Mouse (Mus musculus) MEL (cell line): ENCODE measurements around the gene Endov. TPM values are rescaled to one million over a fixed set of nuclear protein-coding genes. Genes with fewer than 3 reads are reported as not detected.
A peak's percentile ranks its signal among the peaks of the same experiment; 100 is the strongest.

ENCODE experiments used
- DNase-seq: peaks from one replicate; pipeline ENCODE4 v3.0.0; 2011; ENCODE audit warnings: low read depth, low spot score
- H3K27ac ChIP-seq: 2 replicates; pipeline ENCODE4 v1.5.1; 2012; ENCODE audit warnings: low read depth, mild to moderate bottlenecking, control low read depth, low read length, moderate library complexity; ENCODE audit not compliant: control insufficient read depth
- H3K27me3 ChIP-seq, 2 experiments: fragments of 150-350 bp in 1 of 2; sonication (generic) in 1 of 2; 2 replicates each; pipeline ENCODE4 v1.6.1; 2012; ENCODE audit warnings: low read length in 2 of 2, mild to moderate bottlenecking in 2 of 2, improper control_type of control experiment in 1 of 2, moderate library complexity in 1 of 2; ENCODE audit not compliant: insufficient read depth in 2 of 2, control insufficient read depth in 1 of 2
- H3K36me3 ChIP-seq, 2 experiments: 2 replicates each; pipeline ENCODE4 v1.6.1; 2012 to 2014; ENCODE audit warnings: low read length in 2 of 2, improper control_type of control experiment in 1 of 2, inconsistent platforms in 1 of 2, mild to moderate bottlenecking in 1 of 2; ENCODE audit not compliant: insufficient read depth in 2 of 2, control insufficient read depth in 1 of 2
- H3K4me1 ChIP-seq, 2 experiments: fragments of 150-350 bp in 1 of 2; sonication (generic) in 1 of 2; 2 replicates each; pipeline ENCODE4 v1.6.1; 2012; ENCODE audit warnings: low read length in 2 of 2, improper control_type of control experiment in 1 of 2, mild to moderate bottlenecking in 1 of 2; ENCODE audit not compliant: insufficient read depth in 2 of 2, control insufficient read depth in 1 of 2
- H3K4me3 ChIP-seq, 2 experiments: fragments of 150-350 bp in 1 of 2; sonication (generic) in 1 of 2; 2 replicates each; pipeline ENCODE4 v1.5.1; 2012; ENCODE audit warnings: low read depth in 2 of 2, low read length in 2 of 2, mild to moderate bottlenecking in 2 of 2, moderate library complexity in 2 of 2, control low read depth in 1 of 2, improper control_type of control experiment in 1 of 2; ENCODE audit not compliant: control insufficient read depth in 1 of 2, insufficient read depth in 1 of 2
- H3K79me2 ChIP-seq: 2 replicates; pipeline ENCODE4 v1.6.1; 2012; ENCODE audit warnings: mild to moderate bottlenecking, low read length, moderate library complexity; ENCODE audit not compliant: control insufficient read depth, poor library complexity, insufficient read depth
- H3K9ac ChIP-seq: 2 replicates; pipeline ENCODE4 v1.6.1; 2012; ENCODE audit warnings: low read depth, mild to moderate bottlenecking, control low read depth, low read length, moderate library complexity; ENCODE audit not compliant: control insufficient read depth, poor library complexity, severe bottlenecking
- H3K9me3 ChIP-seq: fragments of 150-350 bp; sonication (generic); replicated peaks from 2 replicates; pipeline ENCODE4 v1.6.1; 2012; ENCODE audit warnings: mild to moderate bottlenecking, low read length, improper control_type of control experiment, moderate library complexity; ENCODE audit not compliant: insufficient read depth
- E2F4 ChIP-seq: IDR thresholded peaks from 2 replicates; pipeline ENCODE4 v1.6.1; 2011; ENCODE audit warnings: low read depth, low read length, improper control_type of control experiment, borderline replicate concordance
- ETS1 ChIP-seq: IDR thresholded peaks from 2 replicates; pipeline ENCODE4 v1.6.1; 2012; ENCODE audit warnings: low read depth, mild to moderate bottlenecking, inconsistent platforms, low read length, improper control_type of control experiment, moderate library complexity
- GATA1 ChIP-seq: IDR thresholded peaks from 2 replicates; pipeline ENCODE4 v1.6.1; 2011; ENCODE audit warnings: low read depth, low read length, improper control_type of control experiment
- HCFC1 ChIP-seq: IDR thresholded peaks from 2 replicates; pipeline ENCODE4 v1.6.1; 2012; ENCODE audit warnings: low read depth, mild to moderate bottlenecking, inconsistent platforms, low read length, improper control_type of control experiment, moderate library complexity
- JUND ChIP-seq: IDR thresholded peaks from 2 replicates; pipeline ENCODE4 v1.6.1; 2011; ENCODE audit warnings: low read depth, mild to moderate bottlenecking, improper control_type of control experiment, low read length
- MAZ ChIP-seq: IDR thresholded peaks from 2 replicates; pipeline ENCODE4 v1.6.1; 2012; ENCODE audit warnings: low read depth, mild to moderate bottlenecking, inconsistent platforms, low read length, improper control_type of control experiment
- MYB ChIP-seq: IDR thresholded peaks from 2 replicates; pipeline ENCODE4 v1.6.1; 2011; ENCODE audit warnings: mild to moderate bottlenecking, low read depth, low read length, improper control_type of control experiment
- MYC ChIP-seq: IDR thresholded peaks from 2 replicates; pipeline ENCODE4 v1.6.1; 2011; ENCODE audit warnings: low read depth, mild to moderate bottlenecking, low read length, improper control_type of control experiment, moderate library complexity
- NRF1 ChIP-seq: IDR thresholded peaks from 2 replicates; pipeline ENCODE4 v1.6.1; 2014; ENCODE audit warnings: low read depth, mild to moderate bottlenecking, inconsistent platforms, low read length, improper control_type of control experiment, moderate library complexity; ENCODE audit not compliant: poor library complexity, insufficient read depth, severe bottlenecking
- RAD21 ChIP-seq: IDR thresholded peaks from 2 replicates; pipeline ENCODE4 v1.6.1; 2011; ENCODE audit warnings: mild to moderate bottlenecking, low read depth, low read length, improper control_type of control experiment
- RCOR1 ChIP-seq: IDR thresholded peaks from 2 replicates; pipeline ENCODE4 v1.6.1; 2012; ENCODE audit warnings: low read depth, mild to moderate bottlenecking, inconsistent platforms, low read length, improper control_type of control experiment
- SIN3A ChIP-seq: IDR thresholded peaks from 2 replicates; pipeline ENCODE4 v1.6.1; 2012; ENCODE audit warnings: low read length, improper control_type of control experiment, inconsistent platforms
- TCF12 ChIP-seq: IDR thresholded peaks from 2 replicates; pipeline ENCODE4 v1.6.1; 2014; ENCODE audit warnings: low read depth, mild to moderate bottlenecking, inconsistent platforms, low read length, improper control_type of control experiment, moderate library complexity
- USF1 ChIP-seq: IDR thresholded peaks from 2 replicates; pipeline ENCODE4 v1.6.1; 2014; ENCODE audit warnings: low read depth, mild to moderate bottlenecking, inconsistent platforms, low read length, improper control_type of control experiment, moderate library complexity
- ZKSCAN1 ChIP-seq: IDR thresholded peaks from 2 replicates; pipeline ENCODE4 v1.6.1; 2012; ENCODE audit warnings: low read depth, mild to moderate bottlenecking, inconsistent platforms, low read length, improper control_type of control experiment, moderate library complexity
- polyA plus RNA-seq, 2 experiments: library from polyadenylated mRNA; stranded (reverse) in 1 of 2; unstranded in 1 of 2; fragments of >175 nt in 1 of 2; fragments of >200 nt in 1 of 2; gene quantifications; 2 replicates each; pipeline versions ENCODE4 v1.2.1 to v1.2.4; 2012; ENCODE audit warnings: low replicate concordance in 2 of 2, low read depth in 1 of 2; ENCODE audit not compliant: insufficient read length in 2 of 2, insufficient read depth in 1 of 2, missing spikeins in 1 of 2
- total RNA-seq: library from RNA; depleted of rRNA; stranded (reverse); fragments of 300-350 nt; gene quantifications from 2 replicates; pipeline ENCODE4 v1.2.3, GENCODE M21; 2012

The Endov gene
- total and polyA plus RNA-seq, 3 experiments, result 16.8 to 19.5 TPM; not detected in 1

GRCm38 (mm10) chr11:119544518-119545105 lies 53.5 kb downstream of the Endov start:
- DNase-seq, result no peak
- H3K36me3 ChIP-seq, result no peaks in the 10 kb centered on the region
- no peak overlapping the region for H3K27ac ChIP-seq
- no peak overlapping the region for H3K9ac ChIP-seq
- H3K27me3 ChIP-seq, result peaks cover 0 to 1% of the 10 kb centered on the region in 2 experiments; a peak in 1 of 4 replicates
- H3K9me3 ChIP-seq, result no peaks in the 10 kb centered on the region
- H3K4me3 ChIP-seq, result no peak overlapping the region
- TF ChIP-seq RAD21 (no peak), GATA1 (no peak), HCFC1 (no peak), SIN3A (no peak), JUND (no peak), TCF12 (no peak), NRF1 (no peak), MYB (no peak), ZKSCAN1 (no peak)
- H3K79me2 ChIP-seq, result no peaks in the 10 kb centered on the region
- no peaks in the 10 kb centered on the region for H3K4me1 ChIP-seq

GRCm38 (mm10) chr11:119545281-119545680 lies 54.1 kb downstream of the Endov start:
- H3K27ac ChIP-seq, result no peak overlapping the region
- no peak for TF ChIP-seq E2F4
- no peak for TF ChIP-seq RCOR1
- TF ChIP-seq MAZ, result no peak
- no peak for TF ChIP-seq GATA1
- no peak for TF ChIP-seq RAD21

GRCm38 (mm10) chr11:119545741-119546495 lies 54.8 kb downstream of the Endov start:
- H3K4me3 ChIP-seq, result no peak overlapping the region
- H3K9ac ChIP-seq, result no peak overlapping the region
- no peak for DNase-seq
- H3K9me3 ChIP-seq, result no peaks in the 10 kb centered on the region
- no peak overlapping the region for H3K27ac ChIP-seq
- H3K27me3 ChIP-seq, result no peaks in the 10 kb centered on the region
- peak; percentile 68 for TF ChIP-seq USF1
- TF ChIP-seq ETS1, result no peak
- no peak for TF ChIP-seq MYC
- H3K36me3 ChIP-seq, result no peaks in the 10 kb centered on the region
- H3K4me1 ChIP-seq, result no peaks in the 10 kb centered on the region
- H3K79me2 ChIP-seq, result no peaks in the 10 kb centered on the region

More at GRCm38 (mm10) chr11:119545281-119545680, 54.1 kb downstream of the Endov start:
- Histone ChIP-seq H3K79me2 (no peaks in the 10 kb centered on the region), H3K4me3 (no peak overlapping the region), H3K27me3 (no peaks in the 10 kb centered on the region), H3K9me3 (no peaks in the 10 kb centered on the region), H3K4me1 (no peaks in the 10 kb centered on the region), H3K36me3 (no peaks in the 10 kb centered on the region), H3K9ac (no peak overlapping the region)
- DNase-seq, result no peak
